Mouse (Mus musculus): ENCODE results near the gene Prnd.

GRCm38 (mm10) chr2:132003916-132004315 is 53.3 kb downstream of the Prnd start:
- no peak for TF ChIP-seq CTCF (IDR thresholded peaks at IDR 0.05; ENCODE audit: borderline replicate concordance, extremely low read depth, insufficient read depth, insufficient read length)
- TF ChIP-seq POLR2A (IDR thresholded peaks at IDR 0.05; ENCODE audit: borderline replicate concordance, extremely low read depth, insufficient read depth, insufficient read length, poor library complexity, severe bottlenecking): no peak
